Mouse (Mus musculus): ENCODE measurements around the gene Lsamp. TPM values are rescaled to one million over a fixed set of nuclear protein-coding genes. Genes with fewer than 3 reads are reported as not detected.

Lsamp gene
- polyA plus RNA-seq, 1 experiment, result not detected

DNA sequence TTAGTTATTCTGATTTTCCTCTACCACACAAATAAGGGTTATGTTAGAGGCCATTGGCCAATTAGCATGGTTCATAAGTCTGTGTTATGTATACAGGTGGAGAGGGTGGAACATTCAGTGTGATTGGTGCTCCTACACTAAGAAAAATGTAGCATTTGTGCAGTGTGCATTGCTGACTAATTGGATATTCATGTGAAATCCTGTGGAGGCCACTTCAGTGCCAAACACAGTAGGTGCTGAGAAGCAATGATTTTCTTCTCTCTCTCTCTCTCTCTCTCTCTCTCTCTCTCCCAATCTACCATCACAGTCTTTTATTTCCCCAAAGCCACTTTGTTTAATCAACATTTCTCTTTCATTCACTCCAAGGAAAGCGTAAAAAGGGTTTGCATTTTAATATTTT, 387.1 kb downstream of the Lsamp start:
- no peak overlapping the region for H3K4me2 ChIP-seq (ENCODE audit: low read depth)
- TF ChIP-seq MYOG (IDR thresholded peaks at IDR 0.05; ENCODE audit: control insufficient read depth in 1 of 3, insufficient read depth in 1 of 3, insufficient read length in 2 of 3, low read depth in 2 of 3), result no peak
- no peak for TF ChIP-seq TCF3 (IDR thresholded peaks at IDR 0.05; ENCODE audit: insufficient read length, low read depth)
- TF ChIP-seq POLR2AphosphoS2 (IDR thresholded peaks at IDR 0.05; ENCODE audit: insufficient read length, low read depth), result no peak
- no peak for TF ChIP-seq CEBPB (IDR thresholded peaks at IDR 0.05; ENCODE audit: insufficient read depth, poor library complexity, severe bottlenecking)
- TF ChIP-seq MYOD1 (IDR thresholded peaks at IDR 0.05; ENCODE audit: control insufficient read depth in 1 of 3, insufficient read length in 2 of 3, low read depth in 2 of 3), result no peak
- TF ChIP-seq REST (IDR thresholded peaks at IDR 0.05; ENCODE audit: insufficient read depth, insufficient read length), result no peak
- no peak for TF ChIP-seq POLR2A (IDR thresholded peaks at IDR 0.05; ENCODE audit: insufficient read length, low read depth)
- no peak for TF ChIP-seq USF1 (IDR thresholded peaks at IDR 0.05; ENCODE audit: low read depth)
- no peak for TF ChIP-seq SRF (IDR thresholded peaks at IDR 0.05; ENCODE audit: control insufficient read depth, insufficient read length, low read depth)
- no peak for TF ChIP-seq MAX (IDR thresholded peaks at IDR 0.05; ENCODE audit: low read depth)
- no peak for TF ChIP-seq E2F4 (IDR thresholded peaks at IDR 0.05; ENCODE audit: insufficient read depth)
- no peak overlapping the region for H3K4me3 ChIP-seq
- no peak overlapping the region for H3ac ChIP-seq (ENCODE audit: control insufficient read depth, insufficient read length)
- H3K79me2 ChIP-seq (ENCODE audit: control insufficient read depth, insufficient read depth), result no peaks in the 10 kb centered on the region
- no peaks in the 10 kb centered on the region for H3K27me3 ChIP-seq (ENCODE audit: control insufficient read depth, insufficient read depth, insufficient read length)
- no peaks in the 10 kb centered on the region for H3K36me3 ChIP-seq (ENCODE audit: control insufficient read depth, insufficient read depth)

DNA sequence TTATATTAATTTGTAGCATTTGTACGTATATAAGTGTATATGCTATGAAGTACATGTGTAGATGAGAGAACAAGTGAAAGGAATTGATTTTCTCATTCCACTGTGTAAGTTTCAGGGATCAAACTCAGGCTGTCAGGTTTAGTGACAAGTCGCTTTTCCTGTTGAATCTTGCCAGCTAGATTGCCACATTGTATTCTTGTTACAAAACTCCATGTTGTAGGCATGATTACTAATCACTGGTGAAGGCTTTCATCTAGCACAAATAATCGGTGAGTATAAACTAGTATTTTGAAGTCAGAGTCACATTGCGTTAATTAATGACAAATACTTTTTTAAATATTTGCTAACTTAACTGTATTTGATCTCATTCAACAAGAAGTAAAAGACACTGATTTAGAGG, 391.2 kb downstream of the Lsamp start:
- no peak overlapping the region for H3K4me2 ChIP-seq (ENCODE audit: low read depth)
- no peaks in the 10 kb centered on the region for H3K79me2 ChIP-seq (ENCODE audit: control insufficient read depth, insufficient read depth)
- H3K27me3 ChIP-seq (ENCODE audit: control insufficient read depth, insufficient read depth, insufficient read length), result no peaks in the 10 kb centered on the region
- no peak overlapping the region for H3ac ChIP-seq (ENCODE audit: control insufficient read depth, insufficient read length)
- no peak overlapping the region for H3K4me3 ChIP-seq
- TF ChIP-seq TCF3 (IDR thresholded peaks at IDR 0.05; ENCODE audit: insufficient read length, low read depth), result no peak
- TF ChIP-seq POLR2A (IDR thresholded peaks at IDR 0.05; ENCODE audit: insufficient read length, low read depth), result no peak
- no peak for TF ChIP-seq E2F4 (IDR thresholded peaks at IDR 0.05; ENCODE audit: insufficient read depth)
- no peak for TF ChIP-seq MYOG (IDR thresholded peaks at IDR 0.05; ENCODE audit: control insufficient read depth in 1 of 3, insufficient read depth in 1 of 3, insufficient read length in 2 of 3, low read depth in 2 of 3)
- no peak for TF ChIP-seq CEBPB (IDR thresholded peaks at IDR 0.05; ENCODE audit: insufficient read depth, poor library complexity, severe bottlenecking)
- H3K36me3 ChIP-seq (ENCODE audit: control insufficient read depth, insufficient read depth), result no peaks in the 10 kb centered on the region

DNA sequence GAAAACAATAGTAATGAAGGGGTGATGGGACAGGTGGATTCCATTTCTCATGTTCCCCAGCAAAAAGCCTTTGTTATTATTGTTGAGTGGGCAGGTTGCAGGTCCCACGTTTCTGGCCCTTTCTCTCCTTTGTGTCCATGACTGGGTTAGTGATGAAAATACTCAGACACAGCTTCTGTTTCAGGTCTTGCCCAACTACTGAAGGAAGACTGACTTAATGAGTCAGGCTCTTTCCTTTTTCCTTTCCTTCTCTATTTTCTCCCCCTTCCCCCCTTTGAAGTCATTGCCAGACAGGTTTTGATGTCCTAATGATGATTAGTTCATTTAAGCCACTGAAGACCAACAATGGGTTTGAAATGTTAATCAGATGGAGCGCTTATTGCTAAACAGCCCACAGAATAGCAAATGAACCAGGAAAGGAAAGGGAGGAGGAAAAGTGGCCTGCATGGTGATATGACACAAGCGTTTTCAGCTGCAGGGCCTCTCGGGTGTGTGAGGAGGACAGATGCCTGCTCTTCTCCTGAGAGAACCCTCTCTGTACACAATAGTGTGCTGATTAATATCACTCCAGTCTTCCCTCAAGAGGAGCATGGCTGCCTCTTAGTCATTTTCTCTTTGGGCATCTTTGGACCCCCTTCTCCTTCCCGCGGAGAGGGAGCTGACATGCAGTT, 393.1 kb downstream of the Lsamp start:
- TF ChIP-seq TCF3 (IDR thresholded peaks at IDR 0.05; ENCODE audit: insufficient read length, low read depth) (no peak), REST (IDR thresholded peaks at IDR 0.05; ENCODE audit: insufficient read depth, insufficient read length) (no peak), CEBPB (IDR thresholded peaks at IDR 0.05; ENCODE audit: insufficient read depth, poor library complexity, severe bottlenecking) (no peak), MYOD1 (IDR thresholded peaks at IDR 0.05; ENCODE audit: control insufficient read depth in 1 of 3, insufficient read length in 2 of 3, low read depth in 2 of 3) (no peak)
- H3K79me2 ChIP-seq (ENCODE audit: control insufficient read depth, insufficient read depth), result no peaks in the 10 kb centered on the region
- H3K36me3 ChIP-seq (ENCODE audit: control insufficient read depth, insufficient read depth), result no peaks in the 10 kb centered on the region
- H3K27me3 ChIP-seq (ENCODE audit: control insufficient read depth, insufficient read depth, insufficient read length), result no peaks in the 10 kb centered on the region
- no peak overlapping the region for H3K4me3 ChIP-seq
- no peak overlapping the region for H3ac ChIP-seq (ENCODE audit: control insufficient read depth, insufficient read length)
- no peak overlapping the region for H3K4me2 ChIP-seq (ENCODE audit: low read depth)

DNA sequence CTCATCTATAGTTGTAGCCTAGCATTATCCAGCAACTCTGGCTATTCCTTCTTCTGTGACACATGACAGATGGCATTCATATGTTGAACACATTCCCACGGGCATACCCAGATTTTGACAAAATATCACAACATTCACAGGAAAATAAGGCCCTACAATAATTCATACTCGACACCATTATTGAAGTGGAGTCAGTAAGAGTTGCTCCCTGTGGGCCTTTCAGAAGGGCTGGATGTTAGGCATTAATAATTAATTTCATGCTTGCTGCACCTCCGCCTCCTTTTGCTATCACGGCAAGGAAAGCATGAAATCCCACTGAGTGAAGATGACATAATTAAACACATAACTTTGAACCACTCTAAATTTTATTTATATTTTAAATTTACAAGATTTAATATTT, 407.9 kb downstream of the Lsamp start:
- Histone ChIP-seq H3K27me3 (ENCODE audit: control insufficient read depth, insufficient read depth, insufficient read length) (no peaks in the 10 kb centered on the region), H3K4me3 (no peak overlapping the region), H3K36me3 (ENCODE audit: control insufficient read depth, insufficient read depth) (no peaks in the 10 kb centered on the region), H3K79me2 (ENCODE audit: control insufficient read depth, insufficient read depth) (no peaks in the 10 kb centered on the region), H3K4me2 (ENCODE audit: low read depth) (no peak overlapping the region), H3ac (ENCODE audit: control insufficient read depth, insufficient read length) (no peak overlapping the region)
- TF ChIP-seq REST (IDR thresholded peaks at IDR 0.05; ENCODE audit: insufficient read depth, insufficient read length) (no peak), POLR2AphosphoS2 (IDR thresholded peaks at IDR 0.05; ENCODE audit: insufficient read length, low read depth) (no peak), TCF3 (IDR thresholded peaks at IDR 0.05; ENCODE audit: insufficient read length, low read depth) (no peak), SRF (IDR thresholded peaks at IDR 0.05; ENCODE audit: control insufficient read depth, insufficient read length, low read depth) (no peak), USF1 (IDR thresholded peaks at IDR 0.05; ENCODE audit: low read depth) (no peak), MAX (IDR thresholded peaks at IDR 0.05; ENCODE audit: low read depth) (no peak), MYOD1 (IDR thresholded peaks at IDR 0.05; ENCODE audit: control insufficient read depth in 1 of 3, insufficient read length in 2 of 3, low read depth in 2 of 3) (no peak), CEBPB (IDR thresholded peaks at IDR 0.05; ENCODE audit: insufficient read depth, poor library complexity, severe bottlenecking) (no peak), MYOG (IDR thresholded peaks at IDR 0.05; ENCODE audit: control insufficient read depth in 1 of 3, insufficient read depth in 1 of 3, insufficient read length in 2 of 3, low read depth in 2 of 3) (no peak), E2F4 (IDR thresholded peaks at IDR 0.05; ENCODE audit: insufficient read depth) (no peak), POLR2A (IDR thresholded peaks at IDR 0.05; ENCODE audit: insufficient read length, low read depth) (no peak)

DNA sequence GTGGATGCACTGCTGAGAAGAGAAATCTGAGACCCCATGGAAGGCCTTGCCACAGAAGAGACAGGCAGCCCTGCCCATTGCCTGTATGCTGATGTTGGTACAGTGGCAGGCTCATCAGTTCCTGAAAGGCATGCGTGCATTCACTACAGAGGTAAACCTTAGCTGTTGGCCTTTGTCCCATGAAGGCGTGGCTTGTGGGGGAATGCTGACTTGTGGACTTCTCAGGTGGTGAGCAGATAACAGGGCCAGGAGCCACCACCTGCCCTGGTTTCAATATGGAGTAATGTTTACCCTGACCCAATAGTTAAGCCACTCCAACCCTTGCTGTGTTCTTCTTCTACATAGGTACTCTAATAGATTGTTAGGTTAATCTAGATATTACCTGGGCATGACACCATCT, 415.4 kb downstream of the Lsamp start:
- no peak overlapping the region for H3K4me2 ChIP-seq (ENCODE audit: low read depth)
- H3K27me3 ChIP-seq (ENCODE audit: control insufficient read depth, insufficient read depth, insufficient read length), result no peaks in the 10 kb centered on the region
- H3K36me3 ChIP-seq (ENCODE audit: control insufficient read depth, insufficient read depth), result no peaks in the 10 kb centered on the region
- no peak for TF ChIP-seq USF1 (IDR thresholded peaks at IDR 0.05; ENCODE audit: low read depth)
- TF ChIP-seq TCF12 (IDR thresholded peaks at IDR 0.05; ENCODE audit: insufficient read depth, poor library complexity, severe bottlenecking), result no peak
- TF ChIP-seq POLR2AphosphoS2 (IDR thresholded peaks at IDR 0.05; ENCODE audit: insufficient read length, low read depth), result no peak
- no peak for TF ChIP-seq REST (IDR thresholded peaks at IDR 0.05; ENCODE audit: insufficient read depth, insufficient read length)
- no peak for TF ChIP-seq MYOD1 (IDR thresholded peaks at IDR 0.05; ENCODE audit: control insufficient read depth in 1 of 3, insufficient read length in 2 of 3, low read depth in 2 of 3)
- no peak for TF ChIP-seq SRF (IDR thresholded peaks at IDR 0.05; ENCODE audit: control insufficient read depth, insufficient read length, low read depth)
- no peak for TF ChIP-seq TCF3 (IDR thresholded peaks at IDR 0.05; ENCODE audit: insufficient read length, low read depth)
- no peak for TF ChIP-seq POLR2A (IDR thresholded peaks at IDR 0.05; ENCODE audit: insufficient read length, low read depth)
- no peak for TF ChIP-seq MYOG (IDR thresholded peaks at IDR 0.05; ENCODE audit: control insufficient read depth in 1 of 3, insufficient read depth in 1 of 3, insufficient read length in 2 of 3, low read depth in 2 of 3)
- TF ChIP-seq CEBPB (IDR thresholded peaks at IDR 0.05; ENCODE audit: insufficient read depth, poor library complexity, severe bottlenecking), result no peak
- TF ChIP-seq MAX (IDR thresholded peaks at IDR 0.05; ENCODE audit: low read depth), result no peak
- no peak for TF ChIP-seq E2F4 (IDR thresholded peaks at IDR 0.05; ENCODE audit: insufficient read depth)
- H3ac ChIP-seq (ENCODE audit: control insufficient read depth, insufficient read length), result no peak overlapping the region
- no peaks in the 10 kb centered on the region for H3K79me2 ChIP-seq (ENCODE audit: control insufficient read depth, insufficient read depth)
- H3K4me3 ChIP-seq, result no peak overlapping the region
